Comparison of ENCODE assay signal across 8 mouse cellular contexts in the genomic region with DNA sequence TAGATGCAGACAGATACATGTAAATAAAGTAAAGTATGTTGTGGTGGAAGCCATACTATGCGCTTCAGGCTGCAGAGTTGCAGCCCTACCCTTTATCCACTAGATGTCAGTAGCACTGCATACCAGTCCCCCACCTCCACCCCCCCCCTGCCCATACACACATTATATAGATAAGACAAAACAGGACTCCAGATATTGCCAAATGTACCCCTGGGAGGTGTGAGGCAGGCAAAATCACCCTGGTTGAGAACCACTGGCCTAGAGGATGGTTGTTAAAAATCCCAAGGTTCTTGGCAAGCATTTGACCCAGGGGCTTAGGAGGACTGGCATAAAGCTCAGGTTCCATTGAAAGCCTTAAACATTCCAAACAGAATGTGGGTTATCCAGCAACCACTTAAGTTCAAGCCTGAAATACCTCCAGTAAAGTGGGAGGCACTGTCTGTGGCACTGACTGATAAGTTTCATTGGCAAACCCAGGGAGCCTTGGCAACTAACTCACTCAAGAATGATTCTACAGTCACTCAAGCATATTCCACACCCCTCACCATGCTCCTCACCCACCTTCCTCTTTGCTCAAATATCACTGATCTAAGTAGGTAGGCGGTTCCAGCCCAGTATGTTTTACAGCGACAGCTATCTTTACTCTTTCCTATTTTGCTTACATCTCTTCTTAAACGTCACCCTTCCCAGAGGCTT. TPM values are rescaled to one million over a fixed set of nuclear protein-coding genes. Genes with fewer than 3 reads are reported as not detected.
A peak's percentile ranks its signal among the peaks of the same experiment; 100 is the strongest.
DNase-seq lines count a peak whose midpoint lies in the region; ATAC-seq and TF ChIP-seq lines count a peak whose summit lies in the region.

No protein-coding gene starts in this region.

- peak overlapping the region; percentile 91 for H3K4me3 ChIP-seq in testis, adult 2 months (ENCODE audit: control insufficient read depth, low read depth, low read length)
- H3K4me3 ChIP-seq in kidney, postnatal 0 days (replicated peaks; ENCODE audit: low read depth, low read length) = peak overlapping the region; percentile 78
- peak overlapping the region; percentile 99 for H3K4me3 ChIP-seq in macrophage (ENCODE audit: inconsistent target)

- TF ChIP-seq POLR2A in testis, adult 2 months (IDR thresholded peaks at IDR 0.05; ENCODE audit: control insufficient read depth, low read depth, low read length) = no peak

- no peak for DNase-seq in testis, postnatal 14 days (ENCODE audit: low spot score)
- peak; percentile 51 to 70 for DNase-seq in cerebellum, postnatal 25 days
- DNase-seq in heart, adult 9 months (ENCODE audit: low spot score in 2 of 2) = peak; percentile 34 to 44
- peak; percentile 69 for DNase-seq in kidney, postnatal 0 days (ENCODE audit: low spot score)
- DNase-seq in spleen, postnatal 10 days (ENCODE audit: low spot score in 2 of 2) = peak; percentile 49 to 51
- no peak for DNase-seq in urinary bladder, postnatal 14 days (ENCODE audit: low spot score)

- no peaks in the 10 kb centered on the region; the same call in 1 of the 2 replicates for H3K36me3 ChIP-seq in testis, adult 2 months (ENCODE audit: control insufficient read depth, insufficient read depth, low read length)
- H3K36me3 ChIP-seq in kidney, postnatal 0 days (ENCODE audit: insufficient read depth, low read length) = peaks cover 5% of the 10 kb centered on the region; the same call in 1 of the 2 replicates
- H3K36me3 ChIP-seq in macrophage (ENCODE audit: inconsistent target) = peaks cover 11% of the 10 kb centered on the region; the same call in 1 of the 2 replicates

- H3K4me1 ChIP-seq in testis, adult 2 months (ENCODE audit: control insufficient read depth, insufficient read depth, low read length) = peaks cover 6% of the 10 kb centered on the region
- H3K4me1 ChIP-seq in kidney, postnatal 0 days (replicated peaks; ENCODE audit: insufficient read depth, low read length) = peaks cover 7% of the 10 kb centered on the region; the same call in 1 of the 2 replicates

- H3K27ac ChIP-seq in testis, adult 2 months (ENCODE audit: control insufficient read depth, insufficient read depth, low read depth, low read length) = peak overlapping the region; percentile 74
- no peak overlapping the region; the same call in 1 of the 2 replicates for H3K27ac ChIP-seq in kidney, postnatal 0 days
- H3K27ac ChIP-seq in macrophage = no peak overlapping the region

- peaks cover 57% of the 10 kb centered on the region for H3K79me2 ChIP-seq in macrophage (ENCODE audit: inconsistent target)

- no peaks in the 10 kb centered on the region for H3K27me3 ChIP-seq in testis, adult 2 months (ENCODE audit: control insufficient read depth, insufficient read depth, low read length)
- no peaks in the 10 kb centered on the region for H3K27me3 ChIP-seq in kidney, postnatal 0 days (ENCODE audit: insufficient read depth, low read length)

- peak overlapping the region; percentile 83 for H3K4me2 ChIP-seq in kidney, postnatal 0 days (ENCODE audit: low read length)

- peak overlapping the region; percentile 84 for H3K9ac ChIP-seq in kidney, postnatal 0 days (ENCODE audit: low read depth, low read length)

- H3K9me3 ChIP-seq in kidney, postnatal 0 days (replicated peaks; ENCODE audit: low read length) = no peaks in the 10 kb centered on the region

- no peak for ATAC-seq in kidney, postnatal 0 days (replicated peaks; ENCODE audit: low FRiP score, low read depth)

- TF ChIP-seq CTCF in testis, adult 2 months (IDR thresholded peaks at IDR 0.05; ENCODE audit: control insufficient read depth, insufficient read depth, insufficient replicate concordance, low read depth, low read length) = peak; percentile 46; the same call in 1 of the 2 replicates
- peak; percentile 85 for TF ChIP-seq CTCF in kidney, postnatal 0 days (IDR thresholded peaks at IDR 0.05; ENCODE audit: low read depth)

- WGBS in kidney, postnatal 0 days = 9% methylated on average over 4 of the region's 4 CpGs
- WGBS in macrophage (ENCODE audit: missing documents) = 3% methylated on average over 4 of the region's 4 CpGs

RNA-seq across cellular contexts. Expression of a gene that starts 1.2 kb away (rescaled TPM):
- polyA plus RNA-seq in testis, adult 2 months (2012; rRNA removed) = 107 and 129 TPM in 2 replicates
- 63.2 and 70.2 TPM in 2 replicates for polyA plus RNA-seq in kidney, postnatal 0 days (2015; fragmentation: Nextera tagmentation; extraction: Ambion mirVana)
- total RNA-seq in macrophage (2018; cell fraction: chromatin; rRNA removed) = 100 to 1,000 TPM in 20 of 26 experiments, 10 to 100 TPM in 6; 36.7 to 321 (median 192) TPM
- 10 to 100 TPM; 14.7 to 32.3 (median 21.5) TPM for total RNA-seq in macrophage (2018; cell fraction: cytosol; rRNA removed)
- 100 to 1,000 TPM in 9 of 26 experiments, 10 to 100 TPM in 17; 24.8 to 179 (median 86.1) TPM for total RNA-seq in macrophage (2018; cell fraction: nucleus; rRNA removed)
- polyA plus RNA-seq in macrophage (2018) = 20.2 to 41.0 TPM (median 33.8 TPM) in 3 replicates

RNA-seq across cellular contexts. Expression of a gene that starts 28.1 kb away (rescaled TPM):
- 39.3 and 43.5 TPM in 2 replicates for polyA plus RNA-seq in testis, adult 2 months (2012; rRNA removed)
- 51.4 and 55.8 TPM in 2 replicates for polyA plus RNA-seq in kidney, postnatal 0 days (2015; fragmentation: Nextera tagmentation; extraction: Ambion mirVana)
- total RNA-seq in macrophage (2018; cell fraction: chromatin; rRNA removed) = 100 to 1,000 TPM in 24 of 26 experiments, 10 to 100 TPM in 2; 74.8 to 513 (median 284) TPM
- total RNA-seq in macrophage (2018; cell fraction: cytosol; rRNA removed) = 10 to 100 TPM in 25 of 26 experiments, 1 to 10 TPM in 1; 9.3 to 42.5 (median 29.9) TPM
- 100 to 1,000 TPM in 13 of 26 experiments, 10 to 100 TPM in 13; 43.1 to 200 (median 107) TPM for total RNA-seq in macrophage (2018; cell fraction: nucleus; rRNA removed)
- 38.9 to 55.8 TPM (median 43.9 TPM) in 3 replicates for polyA plus RNA-seq in macrophage (2018)

RNA-seq across cellular contexts. Expression of a gene that starts 40.1 kb away (rescaled TPM):
- 25.2 and 26.3 TPM in 2 replicates for polyA plus RNA-seq in testis, adult 2 months (2012; rRNA removed)
- polyA plus RNA-seq in kidney, postnatal 0 days (2015; fragmentation: Nextera tagmentation; extraction: Ambion mirVana) = 18.6 and 20.8 TPM in 2 replicates
- total RNA-seq in macrophage (2018; cell fraction: chromatin; rRNA removed) = 10 to 100 TPM; 14.3 to 57.5 (median 28.5) TPM
- 10 to 100 TPM; 15.7 to 26.8 (median 20.3) TPM for total RNA-seq in macrophage (2018; cell fraction: cytosol; rRNA removed)
- 10 to 100 TPM; 16.8 to 46.4 (median 26.0) TPM for total RNA-seq in macrophage (2018; cell fraction: nucleus; rRNA removed)
- 15.9 to 20.7 TPM (median 17.5 TPM) in 3 replicates for polyA plus RNA-seq in macrophage (2018)

RNA-seq across cellular contexts. Expression of a gene that starts 54.2 kb away (rescaled TPM):
- 3.7 and 5.3 TPM in 2 replicates for polyA plus RNA-seq in testis, adult 2 months (2012; rRNA removed)
- 0.29 and 0.53 TPM in 2 replicates for polyA plus RNA-seq in kidney, postnatal 0 days (2015; fragmentation: Nextera tagmentation; extraction: Ambion mirVana)
- 10 to 100 TPM in 22 of 26 experiments, 1 to 10 TPM in 4; 5.0 to 76.7 (median 30.6) TPM for total RNA-seq in macrophage (2018; cell fraction: chromatin; rRNA removed)
- total RNA-seq in macrophage (2018; cell fraction: cytosol; rRNA removed) = 10 to 100 TPM in 20 of 26 experiments, 1 to 10 TPM in 6; 6.7 to 18.1 (median 12.4) TPM
- total RNA-seq in macrophage (2018; cell fraction: nucleus; rRNA removed) = 10 to 100 TPM in 23 of 26 experiments, 1 to 10 TPM in 3; 5.5 to 55.5 (median 22.9) TPM
- 8.2 to 22.5 TPM (median 8.9 TPM) in 3 replicates for polyA plus RNA-seq in macrophage (2018)

Comparison
In these comparisons a context has a peak if more than half of its experiments do, and no peak if none do; other contexts are left out.
1. DNase-seq: peak in cerebellum, postnatal 25 days (2 of 2), heart, adult 9 months (2 of 2), kidney, postnatal 0 days (single experiment) and spleen, postnatal 10 days (2 of 2); none in testis, postnatal 14 days (single experiment) and urinary bladder, postnatal 14 days (single experiment).
2. Peak in every context shown above with its lines, with median percentiles within 50 percentile points of each other: H3K4me3 ChIP-seq.